Mouse (Mus musculus): ENCODE results near the gene Gm26558. TPM values are rescaled to one million over a fixed set of nuclear protein-coding genes. Genes with fewer than 3 reads are reported as not detected.

Gene Gm26558
- polyA plus RNA-seq, 1 experiment, result not detected

DNA sequence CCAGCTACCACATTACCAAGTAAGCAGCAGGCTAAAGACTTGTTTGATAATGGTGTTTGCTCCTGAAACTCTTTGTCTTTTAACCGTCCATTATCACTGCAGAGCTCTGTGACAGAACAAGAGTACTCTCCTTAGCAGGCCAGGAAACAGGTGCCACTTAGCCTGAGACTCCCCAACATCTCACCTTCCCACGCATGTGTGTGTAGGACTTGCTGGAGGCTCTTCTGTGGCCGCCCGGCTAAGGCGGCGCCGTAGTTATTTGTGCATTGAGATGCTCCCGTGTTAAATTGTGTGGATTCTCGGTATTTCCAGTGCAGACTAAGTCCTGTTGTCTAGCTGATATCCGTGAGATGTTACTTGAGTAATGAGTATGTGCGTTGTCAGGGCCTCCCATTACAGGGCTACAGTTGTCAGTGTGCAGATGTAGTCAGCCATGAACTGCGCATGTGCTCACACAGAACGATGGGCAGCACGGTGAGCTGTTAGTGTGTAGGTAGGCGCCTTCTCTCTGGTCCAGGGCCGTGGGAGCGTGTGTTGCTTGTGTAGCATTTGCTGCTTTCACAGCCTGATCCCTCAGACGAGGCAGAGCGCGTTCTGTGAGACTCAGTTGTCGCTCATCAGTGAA is 26.7 kb upstream of the Gm26558 start:
- no peak overlapping the region for H3K4me3 ChIP-seq (ENCODE audit: insufficient read depth, low read length)
- no peaks in the 10 kb centered on the region for H3K4me1 ChIP-seq (ENCODE audit: control insufficient read depth, insufficient read depth, low read length)
- TF ChIP-seq CTCF (IDR thresholded peaks at IDR 0.05; ENCODE audit: low read depth, low read length) (no peak), POLR2A (IDR thresholded peaks at IDR 0.05; ENCODE audit: borderline replicate concordance, low read depth, low read length) (no peak)
- H3K27ac ChIP-seq (ENCODE audit: insufficient read depth, low read depth, low read length), result no peak overlapping the region

DNA sequence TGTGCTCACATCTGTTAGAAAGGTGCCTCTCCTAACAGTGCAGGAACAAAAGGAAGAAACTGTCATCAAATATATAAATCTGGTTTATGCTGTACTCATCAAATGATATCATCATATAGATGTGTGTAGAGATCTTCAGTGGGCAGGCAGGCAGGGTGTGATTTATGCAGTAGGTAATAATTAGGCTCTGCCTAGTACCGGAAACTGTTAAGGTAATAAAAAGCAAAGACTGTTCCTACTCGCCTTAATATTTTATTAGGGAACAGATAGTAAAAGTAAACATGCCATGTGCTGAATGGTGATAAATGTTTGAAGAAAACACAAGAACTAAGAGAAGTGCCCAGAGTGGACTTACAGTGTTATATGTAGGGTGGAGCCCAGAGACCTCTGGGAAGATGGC is 20.4 kb upstream of the Gm26558 start:
- H3K4me1 ChIP-seq (ENCODE audit: control insufficient read depth, insufficient read depth, low read length), result no peaks in the 10 kb centered on the region
- H3K4me3 ChIP-seq (ENCODE audit: insufficient read depth, low read length), result no peak overlapping the region
- no peak for TF ChIP-seq CTCF (IDR thresholded peaks at IDR 0.05; ENCODE audit: low read depth, low read length)
- TF ChIP-seq POLR2A (IDR thresholded peaks at IDR 0.05; ENCODE audit: borderline replicate concordance, low read depth, low read length), result no peak
- H3K27ac ChIP-seq (ENCODE audit: insufficient read depth, low read depth, low read length), result no peak overlapping the region

DNA sequence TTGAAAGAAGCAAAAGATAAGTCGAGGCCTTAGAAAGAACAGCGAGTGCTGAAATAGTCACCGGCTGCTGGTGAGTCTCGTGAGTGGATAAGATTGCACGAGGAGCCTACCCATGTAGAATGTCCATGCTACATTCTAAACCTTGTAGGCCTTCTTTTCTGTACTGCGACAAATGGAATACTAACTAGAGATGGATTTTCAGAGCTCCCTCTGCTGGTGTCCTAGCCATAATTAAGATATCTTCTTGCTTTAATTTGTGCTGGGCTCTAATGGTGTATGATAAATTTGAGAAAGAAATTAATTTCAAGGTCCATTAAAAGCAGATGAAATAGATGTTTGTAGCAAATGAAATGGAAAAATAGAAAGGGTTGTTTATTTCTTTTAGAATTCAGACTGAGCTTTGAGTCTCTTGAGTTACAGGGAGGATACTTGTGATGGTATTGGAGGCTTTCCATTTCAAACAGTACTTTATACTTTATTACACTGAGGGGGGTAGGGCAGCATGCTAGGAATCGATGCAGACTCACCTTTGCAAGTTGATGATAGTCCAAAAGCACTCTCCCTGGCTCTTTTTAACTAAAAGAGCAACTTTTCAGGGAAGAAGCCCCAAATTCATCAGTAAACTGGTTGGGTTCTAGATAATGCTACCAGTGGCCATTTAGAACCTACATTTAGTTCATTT is 11.7 kb upstream of the Gm26558 start:
- H3K4me1 ChIP-seq (ENCODE audit: control insufficient read depth, insufficient read depth, low read length), result peaks cover 17% of the 10 kb centered on the region
- TF ChIP-seq POLR2A (IDR thresholded peaks at IDR 0.05; ENCODE audit: borderline replicate concordance, low read depth, low read length), result no peak
- no peak for TF ChIP-seq CTCF (IDR thresholded peaks at IDR 0.05; ENCODE audit: low read depth, low read length)
- no peak overlapping the region for H3K27ac ChIP-seq (ENCODE audit: insufficient read depth, low read depth, low read length)
- no peak overlapping the region for H3K4me3 ChIP-seq (ENCODE audit: insufficient read depth, low read length)

DNA sequence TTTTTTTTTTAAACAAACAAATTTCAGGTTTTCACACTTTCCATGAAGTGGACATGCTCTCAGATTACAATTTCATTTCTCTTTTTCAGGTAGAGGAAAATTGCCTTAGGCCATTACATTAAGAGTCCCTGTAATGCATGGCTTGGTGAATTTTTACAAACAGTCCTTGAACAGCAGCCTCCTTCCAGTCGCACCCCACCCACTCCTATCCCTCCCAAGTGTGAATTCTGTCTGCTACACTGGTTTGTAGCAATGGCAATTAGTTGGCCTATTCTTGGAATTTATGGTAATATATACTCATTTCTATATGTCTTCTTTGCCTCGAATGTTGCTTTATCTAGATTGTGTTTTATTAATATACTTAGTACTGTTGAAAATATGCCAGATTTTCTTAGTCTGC is 10.6 kb upstream of the Gm26558 start:
- Histone ChIP-seq H3K27ac (ENCODE audit: insufficient read depth, low read depth, low read length) (no peak overlapping the region), H3K4me3 (ENCODE audit: insufficient read depth, low read length) (no peak overlapping the region), H3K4me1 (ENCODE audit: control insufficient read depth, insufficient read depth, low read length) (peaks cover 25% of the 10 kb centered on the region)
- TF ChIP-seq CTCF (IDR thresholded peaks at IDR 0.05; ENCODE audit: low read depth, low read length), result no peak
- TF ChIP-seq POLR2A (IDR thresholded peaks at IDR 0.05; ENCODE audit: borderline replicate concordance, low read depth, low read length), result no peak

DNA sequence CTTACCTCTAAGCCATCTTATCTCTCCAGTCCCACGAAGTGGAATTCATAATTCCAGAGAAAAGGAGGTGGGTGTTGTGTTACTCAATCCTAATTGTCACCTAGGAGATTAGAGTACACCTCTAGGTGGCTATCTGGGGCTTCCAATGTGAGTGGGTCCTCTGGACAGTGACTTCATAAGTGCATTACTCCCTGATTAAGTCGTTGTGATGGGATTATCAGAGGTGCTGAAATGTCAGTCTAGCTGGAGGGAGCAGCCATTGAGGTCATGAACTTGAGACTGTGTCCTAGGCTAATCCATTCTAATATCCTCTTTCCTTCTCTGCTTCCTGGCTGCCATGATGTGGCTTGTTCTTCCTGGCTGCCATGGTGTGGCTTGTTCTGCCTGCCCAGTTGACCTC is 8.0 kb upstream of the Gm26558 start:
- peaks cover 29% of the 10 kb centered on the region for H3K4me1 ChIP-seq (ENCODE audit: control insufficient read depth, insufficient read depth, low read length)
- no peak overlapping the region for H3K27ac ChIP-seq (ENCODE audit: insufficient read depth, low read depth, low read length)
- no peak overlapping the region for H3K4me3 ChIP-seq (ENCODE audit: insufficient read depth, low read length)
- TF ChIP-seq CTCF (IDR thresholded peaks at IDR 0.05; ENCODE audit: low read depth, low read length), result no peak
- TF ChIP-seq POLR2A (IDR thresholded peaks at IDR 0.05; ENCODE audit: borderline replicate concordance, low read depth, low read length), result no peak

DNA sequence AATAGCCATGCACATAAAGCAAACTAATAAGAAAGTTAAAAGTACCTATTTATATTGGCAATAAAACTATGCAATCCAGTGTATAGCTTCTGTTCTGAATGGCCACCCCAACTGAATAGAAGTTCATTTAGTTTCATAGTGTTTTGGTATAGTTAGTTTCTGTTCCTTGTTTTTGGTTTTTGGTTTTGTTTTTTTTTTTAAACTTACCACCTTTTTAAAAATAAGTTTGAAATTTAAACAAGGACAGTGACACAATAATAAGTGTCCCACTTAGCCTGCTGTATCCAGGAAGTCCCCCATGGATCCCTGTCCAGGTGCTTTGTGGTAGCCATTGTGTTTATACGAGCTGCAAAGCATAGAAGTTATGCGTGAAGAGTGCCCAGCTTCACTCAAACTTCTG is 7.3 kb upstream of the Gm26558 start:
- no peak for TF ChIP-seq POLR2A (IDR thresholded peaks at IDR 0.05; ENCODE audit: borderline replicate concordance, low read depth, low read length)
- no peak for TF ChIP-seq CTCF (IDR thresholded peaks at IDR 0.05; ENCODE audit: low read depth, low read length)
- peaks cover 29% of the 10 kb centered on the region for H3K4me1 ChIP-seq (ENCODE audit: control insufficient read depth, insufficient read depth, low read length)

DNA sequence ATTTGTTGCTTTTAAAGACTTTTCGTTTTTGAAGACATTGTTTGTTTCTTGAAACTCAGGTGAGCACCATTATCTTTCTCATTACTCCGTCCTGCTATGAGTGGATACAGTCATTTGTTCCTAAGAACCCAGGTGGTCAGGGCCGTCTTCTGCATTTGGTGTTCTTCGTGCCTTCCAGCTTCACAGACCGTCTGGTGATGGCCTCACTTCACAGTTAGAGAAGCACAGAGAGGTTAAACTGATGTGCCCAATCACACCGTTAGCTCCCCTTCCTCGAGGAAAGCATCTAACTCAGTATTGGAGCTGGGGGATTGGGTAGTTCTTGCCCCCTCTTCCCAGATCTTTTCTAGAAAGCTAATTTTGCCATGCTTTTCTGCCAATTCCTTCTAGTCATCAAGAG is 5.1 kb upstream of the Gm26558 start:
- no peak overlapping the region for H3K4me3 ChIP-seq (ENCODE audit: insufficient read depth, low read length)
- H3K27ac ChIP-seq (ENCODE audit: insufficient read depth, low read depth, low read length), result no peak overlapping the region
- H3K4me1 ChIP-seq (ENCODE audit: control insufficient read depth, insufficient read depth, low read length), result peaks cover 34% of the 10 kb centered on the region
- TF ChIP-seq POLR2A (IDR thresholded peaks at IDR 0.05; ENCODE audit: borderline replicate concordance, low read depth, low read length), result no peak
- TF ChIP-seq CTCF (IDR thresholded peaks at IDR 0.05; ENCODE audit: low read depth, low read length), result no peak

More for the DNA sequence above, 7.3 kb upstream of the Gm26558 start:
- H3K27ac ChIP-seq (ENCODE audit: insufficient read depth, low read depth, low read length), result peak overlapping the region; percentile 13; the same call in 1 of the 2 replicates
- no peak overlapping the region for H3K4me3 ChIP-seq (ENCODE audit: insufficient read depth, low read length)

DNA sequence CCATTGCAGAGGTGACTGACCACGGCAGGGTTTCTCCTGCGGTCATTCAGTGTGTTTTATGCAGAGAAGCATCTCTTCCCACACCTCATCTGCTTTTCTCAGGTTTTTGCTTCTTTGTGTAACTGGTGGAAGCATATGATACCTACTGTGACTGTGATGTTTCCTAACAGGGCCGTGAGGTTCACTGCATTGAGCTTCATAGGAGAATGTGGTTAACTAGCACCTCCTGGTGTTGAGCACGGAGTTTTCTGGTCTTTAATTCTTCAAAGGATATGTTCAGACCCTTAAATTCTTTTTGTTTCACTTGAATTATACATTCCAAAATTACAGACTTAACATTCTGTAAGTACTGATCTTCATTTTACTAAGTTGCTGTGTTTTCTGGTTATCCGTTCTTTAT is 1.9 kb upstream of the Gm26558 start:
- Histone ChIP-seq H3K4me3 (ENCODE audit: insufficient read depth, low read length) (no peak overlapping the region), H3K27ac (ENCODE audit: insufficient read depth, low read depth, low read length) (no peak overlapping the region), H3K4me1 (ENCODE audit: control insufficient read depth, insufficient read depth, low read length) (peaks cover 24% of the 10 kb centered on the region)
- TF ChIP-seq POLR2A (IDR thresholded peaks at IDR 0.05; ENCODE audit: borderline replicate concordance, low read depth, low read length) (no peak), CTCF (IDR thresholded peaks at IDR 0.05; ENCODE audit: low read depth, low read length) (no peak)

DNA sequence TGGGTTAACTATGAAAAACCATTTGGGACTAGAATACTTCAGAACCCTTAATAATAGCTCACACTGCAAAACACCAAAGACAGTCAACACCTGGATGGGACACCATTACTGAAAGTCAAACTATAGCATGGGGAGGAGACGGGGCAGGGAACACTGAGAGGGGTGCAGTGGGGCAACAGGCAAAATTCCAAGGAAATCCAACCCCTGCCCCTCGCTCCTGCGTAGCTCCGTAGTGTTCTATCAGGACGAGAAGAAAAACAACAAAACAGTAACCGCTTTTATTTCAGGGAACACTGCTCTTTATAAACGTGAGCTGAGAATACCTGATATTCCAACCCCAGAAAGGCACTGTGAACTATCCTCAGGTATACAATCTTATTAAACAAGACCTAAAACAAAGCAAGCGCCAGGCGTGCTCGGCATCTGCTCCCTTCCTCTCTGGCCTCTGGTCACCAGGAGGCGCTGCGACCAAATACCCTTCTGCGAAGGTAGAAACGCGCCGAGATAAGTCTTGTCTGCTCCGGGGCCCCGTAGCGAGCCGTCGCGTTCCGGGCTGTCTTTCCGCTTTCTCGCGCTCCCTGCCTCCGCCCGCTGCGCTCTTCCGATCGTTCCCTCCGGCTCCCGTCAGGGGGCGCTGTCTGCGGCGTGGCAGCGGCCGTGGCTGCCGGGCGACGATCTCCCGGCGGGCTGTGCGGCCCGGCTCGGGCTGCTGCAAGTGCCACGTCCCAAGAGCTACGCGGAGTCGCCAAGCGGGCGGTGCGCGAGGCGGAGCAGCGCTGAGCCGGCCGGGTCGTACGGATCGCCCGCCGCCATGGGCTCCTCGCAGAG is 807 bp downstream of the Gm26558 start, which contains the start of gene Gorasp2:
TSS of gene Gorasp2 (plus strand) at position 690 of the 828 bp plus-strand sequence.
- peak; percentile 62 for TF ChIP-seq CTCF (IDR thresholded peaks at IDR 0.05; ENCODE audit: low read depth, low read length)
- no peak for TF ChIP-seq POLR2A (IDR thresholded peaks at IDR 0.05; ENCODE audit: borderline replicate concordance, low read depth, low read length)
- H3K27ac ChIP-seq (ENCODE audit: insufficient read depth, low read depth, low read length), result peak within 1 kb of the TSS; percentile 55
- H3K4me1 ChIP-seq (ENCODE audit: control insufficient read depth, insufficient read depth, low read length), result peaks cover 10% of the 10 kb centered on the region
- H3K4me3 ChIP-seq (ENCODE audit: insufficient read depth, low read length), result peak within 1 kb of the TSS; percentile 97

Measured in bone marrow macrophage, adult 2 months (primary cell).